Mouse (Mus musculus) urinary bladder, postnatal 14 days (tissue): ENCODE results near the gene Zfp462.
"Not testable (repeated sequence)": the region's sequence is repeated elsewhere in the genome, so short reads cannot be mapped to it uniquely, and the experiment has no call there.

Source experiments
- DNase-seq: peaks from one replicate; pipeline ENCODE4 v3.0.0; 2021; ENCODE audit warnings: low spot score

The Zfp462 gene

GRCm38 (mm10) chr4:54950866-54951265 is 6.0 kb downstream of the Zfp462 start:
- no peak for DNase-seq

- no peak for DNase-seq
These were observed 9.0 kb downstream of the Zfp462 start for GRCm38 (mm10) chr4:54953657-54954395.

- peak; percentile 44 for DNase-seq
These were observed 9.6 kb downstream of the Zfp462 start for GRCm38 (mm10) chr4:54954455-54954854.

- DNase-seq: no peak
These were observed 15.9 kb downstream of the Zfp462 start for GRCm38 (mm10) chr4:54960776-54961175.

- no peak for DNase-seq
These were observed 17.3 kb downstream of the Zfp462 start for GRCm38 (mm10) chr4:54962141-54962540.

DNA sequence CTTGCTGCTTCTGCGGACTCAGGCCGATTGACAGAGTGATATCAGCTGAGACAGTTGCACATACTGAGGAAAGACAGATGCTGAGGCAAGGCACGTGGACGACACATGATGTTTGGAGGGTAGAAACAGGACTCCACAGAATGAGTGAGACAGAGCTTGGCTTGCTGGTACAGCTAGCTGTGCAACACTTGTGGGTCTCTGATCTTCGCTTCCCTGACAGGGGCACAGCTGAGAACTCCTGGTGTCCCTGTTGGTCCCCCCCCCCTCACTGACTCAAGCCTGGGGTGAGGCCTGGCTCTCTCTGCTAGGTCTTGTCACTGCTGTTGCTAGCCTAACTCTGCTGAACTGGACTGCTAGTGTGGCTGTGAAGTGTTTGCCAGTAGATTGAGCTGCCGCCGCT is 18.7 kb downstream of the Zfp462 start:
- DNase-seq: no peak

- no peak for DNase-seq
These were observed 20.4 kb downstream of the Zfp462 start for GRCm38 (mm10) chr4:54965169-54965695.

DNA sequence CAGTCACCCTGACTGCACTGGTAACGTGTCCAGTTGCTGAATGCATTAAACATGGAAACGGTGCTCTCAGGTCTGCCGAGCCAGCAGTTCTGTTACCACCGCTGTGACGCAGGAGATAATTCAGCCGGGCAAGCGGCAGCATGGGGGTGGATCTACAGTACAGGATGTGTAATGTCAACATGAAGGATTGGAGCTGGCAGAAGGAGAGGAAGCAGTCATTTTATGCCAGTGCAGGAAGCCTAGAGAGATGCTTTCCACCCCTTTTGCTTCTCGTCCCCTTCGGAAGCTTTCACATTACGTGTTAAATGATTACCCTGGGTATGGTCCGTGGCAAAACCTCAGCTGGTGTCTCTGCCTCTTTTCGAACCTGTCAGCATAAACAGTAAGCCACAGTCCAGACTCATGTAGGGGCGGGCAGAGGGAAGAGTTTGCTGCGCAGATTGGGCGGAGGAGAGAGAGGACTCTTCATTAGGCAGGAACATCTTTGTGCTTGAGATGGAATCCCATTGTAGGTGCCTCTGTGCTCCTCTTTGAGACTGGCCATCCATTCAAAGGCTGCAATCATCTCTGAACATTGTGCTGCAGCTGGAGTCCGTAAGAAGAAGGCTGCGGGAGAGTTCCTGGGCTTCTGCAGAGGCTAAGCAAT is 21.4 kb downstream of the Zfp462 start:
- peak; percentile 59 for DNase-seq

- no peak for DNase-seq
These were observed 22.3 kb downstream of the Zfp462 start for GRCm38 (mm10) chr4:54967166-54967565.

- peak; percentile 27 for DNase-seq
These were observed 22.9 kb downstream of the Zfp462 start for GRCm38 (mm10) chr4:54967721-54968120.

- no peak for DNase-seq
These were observed 24.9 kb downstream of the Zfp462 start for GRCm38 (mm10) chr4:54969671-54970295.

DNA sequence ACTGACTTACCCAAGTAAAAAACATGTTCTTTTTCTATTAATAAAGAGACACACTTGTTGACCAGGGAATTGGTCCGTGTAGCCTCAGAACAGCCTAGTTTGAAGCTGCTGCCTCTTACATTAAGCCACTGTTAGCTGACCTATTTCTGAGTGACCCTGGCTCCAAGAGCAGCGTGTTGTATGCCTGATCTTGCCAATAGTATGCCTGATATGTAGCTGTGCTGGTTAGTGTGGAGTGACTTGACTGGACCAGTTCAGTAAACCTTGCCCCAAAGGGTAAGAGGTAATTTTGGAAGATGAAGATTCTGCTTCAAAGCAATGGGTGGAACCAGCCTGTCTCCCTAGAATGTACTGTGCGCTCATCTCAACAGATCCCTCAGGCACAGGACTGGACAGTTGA is 26.5 kb downstream of the Zfp462 start:
- no peak for DNase-seq

- DNase-seq: no peak
These were observed 27.2 kb downstream of the Zfp462 start for GRCm38 (mm10) chr4:54972096-54972495.

DNA sequence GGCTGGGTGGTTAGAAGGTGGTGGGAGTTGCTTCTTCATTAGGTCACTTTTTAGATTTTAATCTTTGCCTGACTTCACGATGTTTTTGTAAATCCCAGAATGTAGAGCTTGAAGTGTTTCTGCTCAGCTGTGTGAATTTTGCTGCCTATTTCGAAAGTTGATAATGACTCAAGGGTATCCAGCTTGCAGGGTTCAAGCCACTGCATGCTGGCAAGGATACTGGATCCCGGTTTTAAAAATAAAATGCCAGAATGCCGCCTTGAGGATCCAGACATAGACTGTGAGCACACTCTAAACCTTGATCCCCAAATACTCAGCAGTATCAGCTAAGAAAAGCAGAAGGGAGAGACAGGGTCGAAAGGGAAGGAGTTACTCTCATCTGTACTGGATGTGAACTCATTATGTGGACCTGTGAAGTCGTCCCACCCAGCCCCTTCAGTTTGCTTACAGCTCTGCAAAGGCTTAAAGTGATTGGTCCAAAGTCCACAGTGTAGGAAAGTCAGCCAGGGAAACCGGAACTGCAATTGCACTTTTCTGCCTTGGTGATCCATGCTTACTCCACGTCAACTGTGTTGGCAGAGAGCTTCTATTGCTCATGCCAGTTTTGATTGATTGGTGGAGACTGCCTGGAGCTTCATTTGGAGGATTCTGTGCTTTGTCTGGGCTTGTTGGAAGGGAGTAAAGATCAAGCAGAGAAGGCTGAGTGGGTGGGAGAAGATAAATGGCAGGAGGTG is 28.1 kb downstream of the Zfp462 start:
- no peak for DNase-seq

GRCm38 (mm10) chr4:54979771-54980472 is 35.1 kb downstream of the Zfp462 start:
- peak; percentile 84 for DNase-seq

DNA sequence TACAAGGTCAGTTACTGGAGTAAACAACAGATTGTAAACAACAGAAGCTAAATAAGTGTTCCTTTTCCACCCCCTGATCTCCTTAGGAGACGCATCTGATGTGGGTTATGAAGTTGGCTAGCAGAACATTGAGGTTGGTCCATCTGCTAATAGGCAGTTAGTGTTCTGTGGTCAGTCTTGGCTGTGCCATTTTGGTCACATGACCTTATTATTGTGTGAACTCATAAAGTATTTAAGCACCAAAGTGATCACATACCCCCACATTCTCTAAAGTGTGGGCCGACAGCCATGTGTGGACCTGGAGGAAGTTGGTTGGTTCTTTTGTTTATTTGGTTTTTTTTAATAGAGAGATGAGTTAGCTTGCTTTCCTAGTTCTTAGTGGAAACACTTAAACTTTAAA is 39.7 kb downstream of the Zfp462 start:
- DNase-seq: no peak

DNA sequence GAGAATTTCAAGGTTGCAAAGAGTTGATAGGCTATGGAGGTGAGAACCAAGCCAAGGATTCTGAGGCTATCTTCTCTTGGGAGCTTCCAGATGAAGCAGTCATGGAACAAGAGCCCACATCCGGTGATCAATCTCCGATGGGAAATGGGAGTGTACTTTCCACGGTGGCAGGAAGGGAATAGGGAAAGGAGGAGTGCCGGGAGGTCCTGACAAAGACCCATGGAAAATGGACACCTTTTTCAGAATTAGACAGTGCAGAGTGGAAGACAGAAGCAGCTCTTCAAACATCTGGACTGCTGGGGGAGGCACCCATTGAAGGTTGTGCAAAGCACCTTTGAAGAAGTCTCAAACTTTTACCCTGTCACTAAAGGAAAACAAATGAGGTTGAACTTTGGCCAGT is 41.8 kb downstream of the Zfp462 start:
- DNase-seq: no peak

DNA sequence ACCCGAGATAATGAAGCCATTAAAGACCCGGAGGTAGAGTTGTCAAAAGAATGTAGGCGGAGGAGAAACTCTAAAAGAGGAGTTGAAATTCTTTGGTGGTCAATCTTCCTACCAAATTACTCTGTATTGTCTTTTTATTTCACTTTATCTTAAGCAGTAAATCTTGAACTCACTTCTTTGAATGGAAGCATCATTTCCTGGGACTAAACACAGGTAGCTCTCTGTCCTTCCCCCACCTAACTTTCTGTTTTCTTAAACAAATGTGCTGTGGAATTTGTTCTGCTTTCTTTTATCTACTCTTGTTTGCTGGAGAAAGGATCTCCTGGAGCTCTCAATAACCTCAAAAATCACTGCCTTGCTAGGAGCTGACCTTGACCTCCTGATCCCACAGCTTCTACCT is 42.4 kb downstream of the Zfp462 start:
- no peak for DNase-seq

DNA sequence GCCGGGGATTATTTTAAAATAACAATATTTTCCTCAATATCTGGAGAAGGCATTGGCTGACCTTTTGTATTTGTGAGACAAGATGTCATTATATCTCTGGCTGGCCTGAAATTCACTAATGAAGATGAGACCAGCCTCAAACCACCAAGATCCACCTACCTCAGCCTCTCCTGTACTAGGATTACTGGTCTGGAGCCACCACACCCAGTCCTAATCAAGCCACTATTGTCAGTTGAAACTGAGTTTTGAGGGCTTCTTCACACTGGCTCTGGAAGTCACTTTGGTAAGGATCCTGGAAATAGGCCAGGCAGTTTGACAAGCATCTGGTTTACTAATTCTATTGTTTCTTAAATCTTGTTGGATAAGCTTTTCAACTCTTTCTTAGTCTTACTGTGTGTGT is 43.1 kb downstream of the Zfp462 start:
- no peak for DNase-seq

DNA sequence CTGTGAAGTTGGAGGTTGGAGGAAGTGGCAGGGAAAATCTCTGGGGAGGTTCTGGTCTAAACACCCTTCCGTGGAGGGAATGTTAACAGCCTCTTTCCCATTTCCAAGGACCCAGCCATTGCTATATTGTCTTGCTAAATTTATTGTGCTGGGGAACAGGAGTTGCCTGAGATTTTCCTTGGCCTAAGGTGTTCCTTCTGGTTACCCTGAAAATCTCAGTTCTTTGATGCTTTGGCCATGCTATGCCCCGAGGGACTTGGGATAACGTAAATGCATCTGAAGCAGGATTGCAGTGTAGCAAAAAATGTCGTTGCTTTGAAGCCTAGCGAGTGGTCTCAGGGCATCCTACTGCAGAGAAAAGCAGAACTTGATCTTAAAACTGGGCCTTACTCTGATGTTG is 47.1 kb downstream of the Zfp462 start:
- DNase-seq: no peak

- not testable (repeated sequence) for DNase-seq
These were observed 48.2 kb downstream of the Zfp462 start for GRCm38 (mm10) chr4:54993001-54993400.

GRCm38 (mm10) chr4:54995258-54995657 is 50.4 kb downstream of the Zfp462 start:
- no peak for DNase-seq
